8 mouse cellular contexts compared by ENCODE assay signal in the genomic region with DNA sequence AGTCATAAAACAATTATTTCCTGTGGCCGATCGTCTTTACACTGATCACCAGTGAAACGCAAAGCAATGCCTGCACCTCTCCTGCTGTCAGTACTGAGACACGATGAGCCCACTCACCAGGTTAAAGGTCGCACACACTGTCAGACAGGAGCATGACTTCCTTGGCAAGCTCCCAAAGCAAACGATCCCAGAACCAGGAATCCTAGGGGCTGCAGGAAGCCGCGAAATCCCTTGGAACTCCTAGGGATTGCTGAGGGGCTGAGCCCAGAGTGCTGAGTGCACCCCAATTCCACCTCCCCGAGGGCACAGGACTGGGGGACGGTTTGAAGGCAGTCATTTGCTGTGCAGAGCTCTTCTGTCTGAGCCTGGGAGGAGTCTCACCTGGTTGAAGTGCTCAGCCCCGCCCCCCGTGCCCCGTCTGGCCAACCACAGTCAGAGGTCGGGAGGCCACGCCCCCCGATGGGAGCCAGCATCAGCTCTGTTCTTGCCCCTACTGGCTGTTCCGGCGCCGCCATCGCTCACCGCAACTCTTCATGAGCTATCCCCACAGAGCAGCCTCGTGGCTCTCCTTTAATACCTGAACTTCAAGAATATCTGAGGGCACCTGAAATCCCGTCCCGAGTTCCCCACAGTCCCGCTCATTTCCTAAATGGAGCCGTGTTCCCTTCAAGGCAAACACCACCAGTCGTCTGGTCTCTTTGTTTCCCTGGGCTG. TPM values are rescaled to one million over a fixed set of nuclear protein-coding genes. Genes with fewer than 3 reads are reported as not detected.
DNase-seq lines count a peak whose midpoint lies in the region; ATAC-seq and TF ChIP-seq lines count a peak whose summit lies in the region.

No protein-coding gene starts in this region.

- no peaks in the 10 kb centered on the region for H3K27me3 ChIP-seq in cerebellum, adult 2 months (ENCODE audit: control insufficient read depth, insufficient read depth, low read length)
- no peaks in the 10 kb centered on the region for H3K27me3 ChIP-seq in forebrain, postnatal 0 days (ENCODE audit: insufficient read depth, low read length)
- H3K27me3 ChIP-seq in lung, embryonic 15.5 days = no peaks in the 10 kb centered on the region

- peak; percentile 81 for DNase-seq in left cerebral cortex, postnatal 4 days
- no peak for DNase-seq in left cerebral cortex, postnatal 25 days (ENCODE audit: low spot score in 2 of 2)
- peak; percentile 70 to 76 for DNase-seq in cerebellum, adult 2 months
- DNase-seq in forebrain, postnatal 0 days = peak; percentile 87
- peak; percentile 84 for DNase-seq in kidney, adult 18-20 months
- peak; percentile 85 for DNase-seq in urinary bladder, postnatal 14 days (ENCODE audit: low spot score)

- intact Hi-C loops in left cerebral cortex, postnatal 4 days (cut with DNase I) = loop anchor here (10.0 kb wide), 1 partner anchor 79 kb away; no protein-coding TSS in a partner anchor
- intact Hi-C loops in left cerebral cortex, postnatal 25 days (cut with DNase I) = no loop called here

- peak; percentile 72 for ATAC-seq in forebrain, postnatal 0 days
- ATAC-seq in lung, embryonic 15.5 days (ENCODE audit: borderline replicate concordance, extremely low read depth, low FRiP score, low TSS enrichment) = peak; percentile 75

- no peaks in the 10 kb centered on the region for H3K9me3 ChIP-seq in forebrain, postnatal 0 days (ENCODE audit: low read length)
- no peaks in the 10 kb centered on the region for H3K9me3 ChIP-seq in lung, embryonic 15.5 days

- no peaks in the 10 kb centered on the region for H3K4me1 ChIP-seq in cerebellum, adult 2 months (ENCODE audit: control insufficient read depth, insufficient read depth, low read length)
- no peaks in the 10 kb centered on the region for H3K4me1 ChIP-seq in forebrain, postnatal 0 days (ENCODE audit: insufficient read depth)
- peaks cover 14% of the 10 kb centered on the region; the same call in 1 of the 2 replicates for H3K4me1 ChIP-seq in lung, embryonic 15.5 days
- H3K4me1 ChIP-seq in olfactory bulb, adult 2 months (ENCODE audit: control insufficient read depth, insufficient read depth, low read length) = peaks cover 6% of the 10 kb centered on the region

- H3K36me3 ChIP-seq in forebrain, postnatal 0 days (ENCODE audit: insufficient read depth) = no peaks in the 10 kb centered on the region
- peaks cover 5% of the 10 kb centered on the region; the same call in 1 of the 2 replicates for H3K36me3 ChIP-seq in lung, embryonic 15.5 days

- H3K9ac ChIP-seq in forebrain, postnatal 0 days = peak overlapping the region; percentile 28; the same call in 1 of the 2 replicates
- H3K9ac ChIP-seq in lung, embryonic 15.5 days = peak overlapping the region; percentile 29

- no peak overlapping the region for H3K27ac ChIP-seq in cerebellum, adult 2 months (ENCODE audit: insufficient read depth, low read length)
- peak overlapping the region; percentile 72 for H3K27ac ChIP-seq in forebrain, postnatal 0 days (ENCODE audit: low read depth, low read length)
- H3K27ac ChIP-seq in lung, embryonic 15.5 days = no peak overlapping the region; the same call in 1 of the 2 replicates
- 0 out of 2 replicates have a peak overlapping the region, but pooled peaks have one; percentile 6 for H3K27ac ChIP-seq in olfactory bulb, adult 2 months (ENCODE audit: insufficient read depth, low read depth, low read length)

- peak overlapping the region; percentile 51 for H3K4me3 ChIP-seq in cerebellum, adult 2 months (replicated peaks; ENCODE audit: insufficient read depth, low read depth, low read length)
- peak overlapping the region; percentile 22 for H3K4me3 ChIP-seq in forebrain, postnatal 0 days (ENCODE audit: low read depth, low read length)
- peak overlapping the region; percentile 41 for H3K4me3 ChIP-seq in lung, embryonic 15.5 days
- peak overlapping the region; percentile 40 for H3K4me3 ChIP-seq in olfactory bulb, adult 2 months (ENCODE audit: insufficient read depth, low read depth, low read length)

- no peak for TF ChIP-seq CTCF in cerebellum, adult 2 months (IDR thresholded peaks at IDR 0.05; ENCODE audit: borderline replicate concordance, insufficient read depth, low read depth, low read length)
- peak; percentile 50 for TF ChIP-seq CTCF in forebrain, postnatal 0 days (IDR thresholded peaks at IDR 0.05; ENCODE audit: low read depth)
- no peak for TF ChIP-seq CTCF in olfactory bulb, adult 2 months (IDR thresholded peaks at IDR 0.05; ENCODE audit: insufficient read depth, low read depth, low read length)

- no peak for TF ChIP-seq POLR2A in cerebellum, adult 2 months (IDR thresholded peaks at IDR 0.05; ENCODE audit: borderline replicate concordance, insufficient read depth, low read length)
- TF ChIP-seq POLR2A in olfactory bulb, adult 2 months (IDR thresholded peaks at IDR 0.05; ENCODE audit: insufficient read depth, low read depth, low read length) = no peak

- peak overlapping the region; percentile 45 for H3K4me2 ChIP-seq in forebrain, postnatal 0 days (ENCODE audit: low read depth)
- peak overlapping the region; percentile 78 for H3K4me2 ChIP-seq in lung, embryonic 15.5 days

- WGBS in cerebellum, adult 2 months = 8% methylated on average over 27 of the region's 27 CpGs
- WGBS in forebrain, postnatal 0 days = 12% methylated on average over 27 of the region's 27 CpGs
- WGBS in lung, embryonic 15.5 days = 7% methylated on average over 27 of the region's 27 CpGs
- 6% methylated on average over 27 of the region's 27 CpGs for WGBS in olfactory bulb, adult 2 months

RNA-seq across cellular contexts. Expression of gene 1500011B03Rik, which starts 2.9 kb away (rescaled TPM):
- 100 to 1,000 TPM; 166 to 169 TPM for total RNA-seq in left cerebral cortex, postnatal 4 days (2021)
- 100 to 1,000 TPM; 162 to 177 TPM for total RNA-seq in left cerebral cortex, postnatal 25 days (2021)
- polyA plus RNA-seq in cerebellum, adult 2 months (2012; rRNA removed) = 227 and 230 TPM in 2 replicates
- 298 and 325 TPM in 2 replicates for total RNA-seq in forebrain, postnatal 0 days (2014; rRNA removed)
- polyA plus RNA-seq in forebrain, postnatal 0 days (2015; fragmentation: Nextera tagmentation; extraction: Ambion mirVana) = 378 and 431 TPM in 2 replicates
- 76.5 and 76.8 TPM in 2 replicates for polyA plus RNA-seq in lung, embryonic 15.5 days (2015; fragmentation: Nextera tagmentation; extraction: Ambion mirVana)
- polyA plus RNA-seq in olfactory bulb, adult 2 months (2012; ENCODE audit: insufficient read depth, insufficient read length, low replicate concordance, missing spikeins) = not detected in 2 replicates

RNA-seq across cellular contexts. Expression of gene 4930519G04Rik, which starts 27.3 kb away (rescaled TPM):
- not detected for total RNA-seq in left cerebral cortex, postnatal 4 days (2021)
- not detected for total RNA-seq in left cerebral cortex, postnatal 25 days (2021)
- polyA plus RNA-seq in cerebellum, adult 2 months (2012; rRNA removed) = not detected in 2 replicates
- total RNA-seq in forebrain, postnatal 0 days (2014; rRNA removed) = not detected in 2 replicates
- not detected in 2 replicates for polyA plus RNA-seq in forebrain, postnatal 0 days (2015; fragmentation: Nextera tagmentation; extraction: Ambion mirVana)
- not detected in 2 replicates for polyA plus RNA-seq in lung, embryonic 15.5 days (2015; fragmentation: Nextera tagmentation; extraction: Ambion mirVana)
- not detected in 2 replicates for polyA plus RNA-seq in olfactory bulb, adult 2 months (2012; ENCODE audit: insufficient read depth, insufficient read length, low replicate concordance, missing spikeins)

RNA-seq across cellular contexts. Expression of gene Gm9936, which starts 32.3 kb away (rescaled TPM):
- 1 to 10 TPM; 2.5 to 3.4 TPM for total RNA-seq in left cerebral cortex, postnatal 4 days (2021)
- under 1 TPM; 0.85 to 0.87 TPM for total RNA-seq in left cerebral cortex, postnatal 25 days (2021)
- polyA plus RNA-seq in cerebellum, adult 2 months (2012; rRNA removed) = 0.16 TPM in 2 replicates
- 3.6 and 4.2 TPM in 2 replicates for total RNA-seq in forebrain, postnatal 0 days (2014; rRNA removed)
- 1.8 and 3.2 TPM in 2 replicates for polyA plus RNA-seq in forebrain, postnatal 0 days (2015; fragmentation: Nextera tagmentation; extraction: Ambion mirVana)
- polyA plus RNA-seq in lung, embryonic 15.5 days (2015; fragmentation: Nextera tagmentation; extraction: Ambion mirVana) = not detected in 2 replicates
- not detected in 2 replicates for polyA plus RNA-seq in olfactory bulb, adult 2 months (2012; ENCODE audit: insufficient read depth, insufficient read length, low replicate concordance, missing spikeins)

RNA-seq across cellular contexts. Expression of gene Git2, which starts 50.8 kb away (rescaled TPM):
- 10 to 100 TPM; 58.3 to 59.1 TPM for total RNA-seq in left cerebral cortex, postnatal 4 days (2021)
- total RNA-seq in left cerebral cortex, postnatal 25 days (2021) = 10 to 100 TPM; 38.1 to 47.0 TPM
- 96.5 and 107 TPM in 2 replicates for polyA plus RNA-seq in cerebellum, adult 2 months (2012; rRNA removed)
- 42.2 and 57.6 TPM in 2 replicates for total RNA-seq in forebrain, postnatal 0 days (2014; rRNA removed)
- polyA plus RNA-seq in forebrain, postnatal 0 days (2015; fragmentation: Nextera tagmentation; extraction: Ambion mirVana) = 21.9 and 31.1 TPM in 2 replicates
- polyA plus RNA-seq in lung, embryonic 15.5 days (2015; fragmentation: Nextera tagmentation; extraction: Ambion mirVana) = 48.7 and 49.3 TPM in 2 replicates
- not detected in 2 replicates for polyA plus RNA-seq in olfactory bulb, adult 2 months (2012; ENCODE audit: insufficient read depth, insufficient read length, low replicate concordance, missing spikeins)

RNA-seq across cellular contexts. Expression of gene Ankrd13a, which starts 51.7 kb away (rescaled TPM):
- 10 to 100 TPM; 42.5 to 42.9 TPM for total RNA-seq in left cerebral cortex, postnatal 4 days (2021)
- total RNA-seq in left cerebral cortex, postnatal 25 days (2021) = 10 to 100 TPM; 30.6 to 34.9 TPM
- 61.6 and 62.1 TPM in 2 replicates for polyA plus RNA-seq in cerebellum, adult 2 months (2012; rRNA removed)
- 34.3 and 44.8 TPM in 2 replicates for total RNA-seq in forebrain, postnatal 0 days (2014; rRNA removed)
- polyA plus RNA-seq in forebrain, postnatal 0 days (2015; fragmentation: Nextera tagmentation; extraction: Ambion mirVana) = 20.7 and 20.8 TPM in 2 replicates
- 77.4 and 79.3 TPM in 2 replicates for polyA plus RNA-seq in lung, embryonic 15.5 days (2015; fragmentation: Nextera tagmentation; extraction: Ambion mirVana)
- not detected in 2 replicates for polyA plus RNA-seq in olfactory bulb, adult 2 months (2012; ENCODE audit: insufficient read depth, insufficient read length, low replicate concordance, missing spikeins)

Comparison
In these comparisons a context has a peak if more than half of its experiments do, and no peak if none do; other contexts are left out.
1. DNase-seq: peak in left cerebral cortex, postnatal 4 days (single experiment), cerebellum, adult 2 months (2 of 2), forebrain, postnatal 0 days (single experiment), kidney, adult 18-20 months (single experiment) and urinary bladder, postnatal 14 days (single experiment); none in left cerebral cortex, postnatal 25 days (0 of 2).
2. H3K27ac ChIP-seq: peak in forebrain, postnatal 0 days (single experiment) and olfactory bulb, adult 2 months (single experiment); none in cerebellum, adult 2 months (single experiment) and lung, embryonic 15.5 days (single experiment).
3. RNA of gene 1500011B03Rik, which starts 2.9 kb away (polyA plus RNA-seq): 378 to 431 TPM in forebrain, postnatal 0 days, 227 to 230 TPM in cerebellum, adult 2 months and 76.5 to 76.8 TPM in lung, embryonic 15.5 days; not detected in olfactory bulb, adult 2 months; every median in the first group is over 10 times any median in the second.
4. Peak in every context shown above with its lines, with median percentiles within 50 percentile points of each other: H3K4me3 ChIP-seq.